Mouse (Mus musculus): ENCODE measurements at regions not wholly inside any gene's neighbourhood (a gene's known extent, or its start where the extent isn't known, plus 50 kb on each side); places are given as distances from the start of the nearest gene placed in this dataset.

- H3K4me1 ChIP-seq (ENCODE audit: control insufficient read depth, insufficient read depth, low read length) = no peaks in the 10 kb centered on the region
- H3K27ac ChIP-seq (ENCODE audit: low read depth, low read length) = no peak overlapping the region
- no peaks in the 10 kb centered on the region for H3K27me3 ChIP-seq (ENCODE audit: control insufficient read depth, insufficient read depth, low read length)
- no peaks in the 10 kb centered on the region for H3K36me3 ChIP-seq (ENCODE audit: control insufficient read depth, insufficient read depth, low read length)
- no peak overlapping the region for H3K9ac ChIP-seq (ENCODE audit: low read length)
- no peak for ATAC-seq (ENCODE audit: insufficient read depth, low FRiP score, low TSS enrichment)
- H3K4me3 ChIP-seq (ENCODE audit: low read depth, low read length) = no peak overlapping the region
- H3K4me2 ChIP-seq (ENCODE audit: low read depth) = no peak overlapping the region
- 57% methylated on average over 8 of the region's 8 CpGs for WGBS
- no peaks in the 10 kb centered on the region for H3K9me3 ChIP-seq (ENCODE audit: control insufficient read depth, low read length)
- DNase-seq (ENCODE audit: low spot score) = no peak
These were observed 96.0 kb upstream of the Wnt4 start for GRCm38 (mm10) chr4:137181252-137181651.

- no peak for ATAC-seq (ENCODE audit: insufficient read depth, low FRiP score, low TSS enrichment)
These were observed 97.2 kb upstream of the Wnt4 start for GRCm38 (mm10) chr4:137180083-137180482.

DNA sequence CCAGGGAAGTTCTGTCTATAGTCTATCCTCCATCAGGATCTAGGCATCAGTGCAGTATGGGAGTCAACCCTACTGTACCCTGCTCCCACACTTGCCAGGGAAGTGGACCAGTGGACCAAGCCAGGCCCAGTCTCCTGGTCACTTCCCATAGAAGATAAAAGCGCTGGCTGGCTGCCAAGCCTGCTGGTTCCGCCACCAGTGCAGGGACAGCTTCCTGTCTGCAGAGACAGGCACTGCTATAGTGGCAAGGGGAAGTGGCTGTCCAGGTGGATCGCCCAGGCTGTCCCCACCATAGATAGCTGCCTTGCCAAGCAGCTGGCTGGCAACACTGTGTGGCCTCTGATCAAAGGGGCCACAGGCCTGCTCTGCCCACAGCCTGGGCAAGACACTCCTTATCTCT lies 98.5 kb upstream of the Wnt4 start:
- DNase-seq (ENCODE audit: low spot score) (no peak), ATAC-seq (ENCODE audit: insufficient read depth, low FRiP score, low TSS enrichment) (no peak)
- Histone ChIP-seq H3K27ac (ENCODE audit: low read depth, low read length) (no peak overlapping the region), H3K9ac (ENCODE audit: low read length) (no peak overlapping the region), H3K9me3 (ENCODE audit: control insufficient read depth, low read length) (no peaks in the 10 kb centered on the region), H3K27me3 (ENCODE audit: control insufficient read depth, insufficient read depth, low read length) (no peaks in the 10 kb centered on the region), H3K4me1 (ENCODE audit: control insufficient read depth, insufficient read depth, low read length) (no peaks in the 10 kb centered on the region), H3K4me2 (ENCODE audit: low read depth) (no peak overlapping the region), H3K4me3 (ENCODE audit: low read depth, low read length) (no peak overlapping the region), H3K36me3 (ENCODE audit: control insufficient read depth, insufficient read depth, low read length) (no peaks in the 10 kb centered on the region)
- WGBS = 71% methylated on average over 3 of the region's 3 CpGs

More at GRCm38 (mm10) chr4:137180083-137180482, 97.2 kb upstream of the Wnt4 start:
- H3K4me3 ChIP-seq (ENCODE audit: low read depth, low read length) = no peak overlapping the region
- no peak overlapping the region for H3K27ac ChIP-seq (ENCODE audit: low read depth, low read length)
- no peak for DNase-seq (ENCODE audit: low spot score)
- no peaks in the 10 kb centered on the region for H3K36me3 ChIP-seq (ENCODE audit: control insufficient read depth, insufficient read depth, low read length)
- WGBS = 80% methylated on average over 2 of the region's 2 CpGs
- H3K4me2 ChIP-seq (ENCODE audit: low read depth) = no peak overlapping the region
- H3K9ac ChIP-seq (ENCODE audit: low read length) = no peak overlapping the region
- no peaks in the 10 kb centered on the region for H3K27me3 ChIP-seq (ENCODE audit: control insufficient read depth, insufficient read depth, low read length)
- no peaks in the 10 kb centered on the region for H3K4me1 ChIP-seq (ENCODE audit: control insufficient read depth, insufficient read depth, low read length)
- no peaks in the 10 kb centered on the region for H3K9me3 ChIP-seq (ENCODE audit: control insufficient read depth, low read length)

DNA sequence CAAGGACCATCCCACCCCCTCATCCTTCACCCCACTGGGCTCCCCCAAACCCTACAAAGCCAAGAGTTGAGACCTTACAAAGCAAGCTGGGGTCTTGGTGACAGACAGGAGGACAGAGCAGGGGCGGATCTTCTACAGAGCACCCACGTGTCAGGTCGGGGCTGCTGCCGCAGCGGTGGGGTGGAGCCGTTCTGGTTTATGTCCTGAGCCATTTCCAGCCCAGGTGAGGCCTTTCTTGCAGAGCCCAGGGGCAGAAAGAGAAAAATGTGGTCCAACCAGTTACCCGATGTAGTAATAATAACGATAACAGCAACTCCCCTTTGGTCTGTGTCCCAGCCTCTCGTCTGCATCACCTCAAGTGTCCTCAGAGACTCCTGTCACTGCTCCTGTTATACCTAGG lies 112.4 kb upstream of the Wnt4 start:
- Histone ChIP-seq H3K9me3 (ENCODE audit: control insufficient read depth, low read length) (no peaks in the 10 kb centered on the region), H3K4me1 (ENCODE audit: control insufficient read depth, insufficient read depth, low read length) (no peaks in the 10 kb centered on the region), H3K27ac (ENCODE audit: low read depth, low read length) (no peak overlapping the region), H3K4me2 (ENCODE audit: low read depth) (peak overlapping the region; percentile 28), H3K4me3 (ENCODE audit: low read depth, low read length) (0 out of 2 replicates have a peak overlapping the region, but pooled peaks have one; percentile 1), H3K36me3 (ENCODE audit: control insufficient read depth, insufficient read depth, low read length) (no peaks in the 10 kb centered on the region), H3K27me3 (ENCODE audit: control insufficient read depth, insufficient read depth, low read length) (no peaks in the 10 kb centered on the region), H3K9ac (ENCODE audit: low read length) (peak overlapping the region; percentile 18; the same call in 1 of the 2 replicates)
- 35% methylated on average over 9 of the region's 9 CpGs for WGBS
- DNase-seq (ENCODE audit: low spot score) (no peak), ATAC-seq (ENCODE audit: insufficient read depth, low FRiP score, low TSS enrichment) (no peak)

- Histone ChIP-seq H3K27ac (ENCODE audit: low read depth, low read length) (no peak overlapping the region), H3K27me3 (ENCODE audit: control insufficient read depth, insufficient read depth, low read length) (no peaks in the 10 kb centered on the region), H3K4me1 (ENCODE audit: control insufficient read depth, insufficient read depth, low read length) (no peaks in the 10 kb centered on the region), H3K9me3 (ENCODE audit: control insufficient read depth, low read length) (no peaks in the 10 kb centered on the region), H3K9ac (ENCODE audit: low read length) (peak overlapping the region; percentile 18; the same call in 1 of the 2 replicates), H3K4me2 (ENCODE audit: low read depth) (peak overlapping the region; percentile 28), H3K36me3 (ENCODE audit: control insufficient read depth, insufficient read depth, low read length) (no peaks in the 10 kb centered on the region), H3K4me3 (ENCODE audit: low read depth, low read length) (0 out of 2 replicates have a peak overlapping the region, but pooled peaks have one; percentile 1)
- whole genome bisulfite sequencing = 5% methylated on average over 12 of the region's 12 CpGs
- peak; percentile 83 for DNase-seq (ENCODE audit: low spot score)
- ATAC-seq (ENCODE audit: insufficient read depth, low FRiP score, low TSS enrichment) = no peak
These were observed 112.9 kb upstream of the Wnt4 start for GRCm38 (mm10) chr4:137164429-137164828.

- H3K9me3 ChIP-seq (ENCODE audit: control insufficient read depth, low read length) = no peaks in the 10 kb centered on the region
- no peak overlapping the region for H3K9ac ChIP-seq (ENCODE audit: low read length)
- no peak overlapping the region for H3K27ac ChIP-seq (ENCODE audit: low read depth, low read length)
- no peaks in the 10 kb centered on the region for H3K27me3 ChIP-seq (ENCODE audit: control insufficient read depth, insufficient read depth, low read length)
- DNase-seq (ENCODE audit: low spot score) = no peak
- H3K36me3 ChIP-seq (ENCODE audit: control insufficient read depth, insufficient read depth, low read length) = no peaks in the 10 kb centered on the region
- H3K4me2 ChIP-seq (ENCODE audit: low read depth) = no peak overlapping the region
- no peak for ATAC-seq (ENCODE audit: insufficient read depth, low FRiP score, low TSS enrichment)
- WGBS = 67% methylated on average over 12 of the region's 12 CpGs
- no peaks in the 10 kb centered on the region for H3K4me1 ChIP-seq (ENCODE audit: control insufficient read depth, insufficient read depth, low read length)
- H3K4me3 ChIP-seq (ENCODE audit: low read depth, low read length) = no peak overlapping the region
These were observed 113.3 kb upstream of the Wnt4 start for GRCm38 (mm10) chr4:137163962-137164361.

DNA sequence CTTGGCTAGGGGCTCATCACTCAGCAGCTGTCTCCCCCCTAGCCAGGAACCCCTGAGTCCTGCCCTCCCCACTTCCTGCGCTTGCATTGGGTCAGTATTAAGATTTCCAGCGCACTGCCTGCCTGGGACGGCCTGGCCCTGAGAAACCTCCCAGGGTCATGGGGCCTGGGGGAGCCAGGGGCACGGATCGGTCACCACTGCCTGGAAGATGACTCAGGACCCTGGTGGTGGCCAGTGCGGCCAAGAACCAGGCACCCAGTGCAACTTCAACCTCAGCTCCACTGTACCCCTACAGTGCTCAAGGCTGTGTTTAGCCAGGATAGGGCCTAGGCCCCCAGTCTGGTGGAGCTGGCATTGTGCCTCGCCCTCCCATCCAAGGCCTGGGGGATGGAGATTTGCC lies 111.9 kb upstream of the Zbtb40 start:
- no peak overlapping the region for H3K4me2 ChIP-seq (ENCODE audit: low read depth)
- DNase-seq (ENCODE audit: low spot score) = no peak
- no peaks in the 10 kb centered on the region for H3K9me3 ChIP-seq (ENCODE audit: control insufficient read depth, low read length)
- H3K27me3 ChIP-seq (ENCODE audit: control insufficient read depth, insufficient read depth, low read length) = no peaks in the 10 kb centered on the region
- WGBS = 88% methylated on average over 7 of the region's 7 CpGs
- no peak overlapping the region for H3K4me3 ChIP-seq (ENCODE audit: low read depth, low read length)
- no peak overlapping the region for H3K27ac ChIP-seq (ENCODE audit: low read depth, low read length)
- no peak overlapping the region for H3K9ac ChIP-seq (ENCODE audit: low read length)
- H3K36me3 ChIP-seq (ENCODE audit: control insufficient read depth, insufficient read depth, low read length) = no peaks in the 10 kb centered on the region
- no peak for ATAC-seq (ENCODE audit: insufficient read depth, low FRiP score, low TSS enrichment)
- H3K4me1 ChIP-seq (ENCODE audit: control insufficient read depth, insufficient read depth, low read length) = peaks cover 4% of the 10 kb centered on the region; the same call in 1 of the 2 replicates

DNA sequence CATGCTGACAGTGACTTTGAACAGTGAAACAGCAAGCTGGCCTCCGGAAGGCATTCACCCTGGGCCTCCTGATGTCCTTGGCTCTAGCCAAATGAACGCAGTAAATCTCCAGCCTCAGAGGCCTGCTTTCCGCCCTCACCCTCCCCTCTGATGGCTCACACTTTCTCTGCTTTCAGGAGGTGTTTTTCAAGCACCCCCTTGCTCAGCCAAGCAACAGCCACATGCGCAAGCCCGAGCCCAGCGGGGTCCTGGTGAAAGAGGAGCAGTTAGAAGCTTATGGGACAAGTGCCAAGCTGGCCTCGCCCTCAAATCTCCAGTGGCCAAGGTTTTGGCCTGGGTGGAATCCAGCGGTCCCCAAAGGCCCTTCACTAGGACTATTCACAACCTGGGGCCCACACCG lies 109.6 kb upstream of the Zbtb40 start:
- Histone ChIP-seq H3K4me2 (ENCODE audit: low read depth) (no peak overlapping the region), H3K27me3 (ENCODE audit: control insufficient read depth, insufficient read depth, low read length) (no peaks in the 10 kb centered on the region), H3K4me1 (ENCODE audit: control insufficient read depth, insufficient read depth, low read length) (peaks cover 4% of the 10 kb centered on the region; the same call in 1 of the 2 replicates), H3K4me3 (ENCODE audit: low read depth, low read length) (no peak overlapping the region), H3K36me3 (ENCODE audit: control insufficient read depth, insufficient read depth, low read length) (no peaks in the 10 kb centered on the region), H3K9ac (ENCODE audit: low read length) (peak overlapping the region; percentile 12; the same call in 1 of the 2 replicates), H3K9me3 (ENCODE audit: control insufficient read depth, low read length) (no peaks in the 10 kb centered on the region), H3K27ac (ENCODE audit: low read depth, low read length) (no peak overlapping the region)
- 55% methylated on average over 9 of the region's 9 CpGs for WGBS
- no peak for DNase-seq (ENCODE audit: low spot score)
- ATAC-seq (ENCODE audit: insufficient read depth, low FRiP score, low TSS enrichment) = no peak

GRCm38 (mm10) chr4:137156441-137157105 lies 108.0 kb upstream of the Zbtb40 start:
- peaks cover 4% of the 10 kb centered on the region; the same call in 1 of the 2 replicates for H3K4me1 ChIP-seq (ENCODE audit: control insufficient read depth, insufficient read depth, low read length)
- DNase-seq (ENCODE audit: low spot score) = no peak
- H3K9me3 ChIP-seq (ENCODE audit: control insufficient read depth, low read length) = no peaks in the 10 kb centered on the region
- no peak overlapping the region for H3K27ac ChIP-seq (ENCODE audit: low read depth, low read length)
- ATAC-seq (ENCODE audit: insufficient read depth, low FRiP score, low TSS enrichment) = no peak
- WGBS = 55% methylated on average over 11 of the region's 11 CpGs
- no peaks in the 10 kb centered on the region for H3K27me3 ChIP-seq (ENCODE audit: control insufficient read depth, insufficient read depth, low read length)
- no peak overlapping the region for H3K4me2 ChIP-seq (ENCODE audit: low read depth)
- no peak overlapping the region for H3K9ac ChIP-seq (ENCODE audit: low read length)
- no peaks in the 10 kb centered on the region for H3K36me3 ChIP-seq (ENCODE audit: control insufficient read depth, insufficient read depth, low read length)
- H3K4me3 ChIP-seq (ENCODE audit: low read depth, low read length) = no peak overlapping the region

All from neural tube, embryonic 11.5 days (tissue).